Mouse (Mus musculus) liver, embryonic 11.5 days (tissue): Measurements from ENCODE around the gene Nrsn2. TPM values are rescaled to one million over a fixed set of nuclear protein-coding genes. Genes with fewer than 3 reads are reported as not detected.

ENCODE experiments used
- ATAC-seq: fragments of 200-750 bp; cut with Nextera tagmentation; replicated peaks from 2 replicates; pipeline ENCODE4 v1.8.0; 2017; ENCODE audit warnings: moderate number of reproducible peaks, mild to moderate bottlenecking, moderate TSS enrichment, moderate library complexity; ENCODE audit not compliant: low FRiP score
- DNase-seq: peaks from one replicate; pipeline ENCODE4 v3.0.0-alpha.2; 2017; ENCODE audit warnings: low spot score
- H3K27ac ChIP-seq: fragments of 300-500 bp; sonication (generic); 2 replicates; pipeline ENCODE4 v1.5.1; 2014; ENCODE audit warnings: mild to moderate bottlenecking, low read depth, low read length, control low read depth
- H3K27me3 ChIP-seq: fragments of 300-500 bp; sonication (generic); replicated peaks from 2 replicates; pipeline ENCODE4 v1.6.1; 2014; ENCODE audit warnings: low read length, mixed read lengths; ENCODE audit not compliant: control insufficient read depth, insufficient read depth
- H3K36me3 ChIP-seq: fragments of 300-500 bp; sonication (generic); 2 replicates; pipeline ENCODE4 v1.6.1; 2014; ENCODE audit warnings: mild to moderate bottlenecking, low read length, moderate library complexity, mixed read lengths; ENCODE audit not compliant: control insufficient read depth, insufficient read depth
- H3K4me1 ChIP-seq: fragments of 300-500 bp; sonication (generic); replicated peaks from 2 replicates; pipeline ENCODE4 v1.6.1; 2014; ENCODE audit warnings: low read length, mixed read lengths; ENCODE audit not compliant: control insufficient read depth, insufficient read depth
- H3K4me2 ChIP-seq: fragments of 300-500 bp; sonication (generic); 2 replicates; pipeline ENCODE4 v1.6.1; 2014; ENCODE audit warnings: mild to moderate bottlenecking, control low read depth, moderate library complexity
- H3K4me3 ChIP-seq: fragments of 300-500 bp; sonication (generic); 2 replicates; pipeline ENCODE4 v1.5.1; 2014; ENCODE audit warnings: low read depth, low read length, control low read depth
- H3K9ac ChIP-seq: fragments of 300-500 bp; sonication (generic); 2 replicates; pipeline ENCODE4 v1.6.1; 2014; ENCODE audit warnings: low read depth, low read length, control low read depth
- H3K9me3 ChIP-seq: fragments of 300-500 bp; sonication (generic); 2 replicates; pipeline ENCODE4 v1.6.1; 2016; ENCODE audit warnings: low read length, inconsistent platforms, mixed read lengths; ENCODE audit not compliant: control insufficient read depth
- WGBS: fragments of 180-500 bp; shearing (Covaris S2); extraction: QIAGEN DNeasy Blood & Tissue Kit; methylation state at CpG from one replicate; pipeline ENCODE4 v1.1.7; 2014; 5-methylcytosine and 5-hydroxymethylcytosine counted together
- polyA plus RNA-seq: library from polyadenylated mRNA; unstranded; fragments of >200 nt; fragmentation: Nextera tagmentation; extraction: Ambion mirVana; gene quantifications from 2 replicates; pipeline ENCODE4 v1.2.1, GENCODE M21; 2014

Nrsn2 gene
- polyA plus RNA-seq, 1 experiment from 2014 or later, result 0.45 TPM

DNA sequence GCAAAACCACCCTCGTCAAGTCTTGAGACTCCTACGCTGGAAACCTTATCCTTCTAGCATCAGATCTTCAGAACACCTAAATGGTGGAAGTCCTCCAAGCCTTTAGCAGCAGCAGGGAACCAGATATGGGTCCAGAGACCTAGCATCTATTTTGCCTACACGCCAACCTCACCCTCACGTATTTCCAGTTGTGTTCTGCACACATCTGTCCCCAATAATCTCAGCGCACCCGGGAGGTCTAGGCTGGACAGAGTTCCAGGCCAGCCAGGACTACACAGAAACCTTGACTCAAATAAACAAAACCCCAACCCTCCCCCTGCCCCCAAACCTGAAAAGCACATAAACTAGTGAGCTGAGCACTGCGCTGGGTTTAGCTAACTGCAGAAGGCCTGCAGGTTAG, 35.0 kb upstream of the Nrsn2 start:
- 14% methylated on average over 7 of the region's 7 CpGs for WGBS

DNA sequence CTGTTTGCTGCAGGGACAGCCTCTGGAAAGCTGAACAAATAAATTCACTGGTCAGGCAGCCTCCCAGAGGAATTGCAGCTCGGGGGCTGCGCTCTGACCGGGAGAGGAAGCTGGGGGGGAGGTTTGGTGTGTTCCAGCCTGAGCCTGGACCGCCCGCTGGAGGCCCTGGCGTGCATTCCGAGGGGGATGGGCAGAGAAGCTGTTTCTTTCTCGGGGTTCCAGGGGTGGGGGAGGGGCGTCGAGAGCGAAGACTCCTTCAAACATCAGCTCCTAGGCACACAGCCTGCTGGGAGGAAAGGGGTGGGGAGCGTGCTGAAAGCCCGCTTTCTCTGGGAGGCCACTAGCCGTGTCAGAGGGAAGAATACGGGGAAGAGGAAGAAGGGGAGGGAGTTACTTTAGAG, 34.5 kb upstream of the Nrsn2 start:
- 2% methylated on average over 15 of the region's 15 CpGs for WGBS
- Histone ChIP-seq H3K4me1 (peaks cover 33% of the 10 kb centered on the region), H3K36me3 (peaks cover 4% of the 10 kb centered on the region; the same call in 1 of the 2 replicates), H3K4me2 (peak overlapping the region; percentile 92), H3K9ac (peak overlapping the region; percentile 10), H3K9me3 (peaks cover 1% of the 10 kb centered on the region; the same call in 1 of the 2 replicates), H3K27me3 (no peaks in the 10 kb centered on the region), H3K27ac (peak overlapping the region; percentile 88), H3K4me3 (peak overlapping the region; percentile 86)
- peak; percentile 78 for DNase-seq
- peak; percentile 11; the same call in 1 of the 2 replicates for ATAC-seq

More for the DNA sequence above, 35.0 kb upstream of the Nrsn2 start:
- peak overlapping the region; percentile 86 for H3K4me3 ChIP-seq
- ATAC-seq (no peak), DNase-seq (no peak)
- H3K9me3 ChIP-seq, result peaks cover 6% of the 10 kb centered on the region; the same call in 1 of the 2 replicates
- peak overlapping the region; percentile 10 for H3K9ac ChIP-seq
- no peaks in the 10 kb centered on the region for H3K27me3 ChIP-seq
- H3K36me3 ChIP-seq, result peaks cover 4% of the 10 kb centered on the region; the same call in 1 of the 2 replicates
- peak overlapping the region; percentile 92 for H3K4me2 ChIP-seq
- peak overlapping the region; percentile 88 for H3K27ac ChIP-seq
- H3K4me1 ChIP-seq, result peaks cover 31% of the 10 kb centered on the region

DNA sequence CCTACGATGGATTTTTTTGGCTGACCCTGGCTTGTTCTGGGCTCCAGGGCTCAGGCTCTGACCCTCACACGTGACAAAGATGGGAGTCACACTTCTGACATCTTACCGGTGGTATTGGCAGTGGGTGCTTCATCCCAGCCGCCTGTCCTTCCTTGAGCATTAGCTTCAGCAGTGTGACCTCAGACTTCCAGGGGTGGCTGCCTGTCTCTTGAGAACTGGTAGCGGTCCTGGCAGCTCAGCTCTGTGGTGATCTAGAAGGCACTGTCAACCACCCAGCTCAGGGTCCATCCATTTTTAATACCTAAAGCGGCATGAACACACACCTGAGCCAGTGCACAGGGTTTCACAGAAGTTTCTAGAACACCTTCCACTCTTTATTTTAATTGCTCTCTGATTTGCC, 33.3 kb upstream of the Nrsn2 start:
- Histone ChIP-seq H3K27me3 (no peaks in the 10 kb centered on the region), H3K9ac (no peak overlapping the region), H3K4me2 (no peak overlapping the region), H3K4me1 (peaks cover 37% of the 10 kb centered on the region), H3K36me3 (peaks cover 4% of the 10 kb centered on the region; the same call in 1 of the 2 replicates), H3K4me3 (no peak overlapping the region), H3K27ac (peak overlapping the region; percentile 88; the same call in 1 of the 2 replicates), H3K9me3 (no peaks in the 10 kb centered on the region)
- ATAC-seq (no peak), DNase-seq (no peak)
- WGBS, result 77% methylated on average over 6 of the region's 6 CpGs

DNA sequence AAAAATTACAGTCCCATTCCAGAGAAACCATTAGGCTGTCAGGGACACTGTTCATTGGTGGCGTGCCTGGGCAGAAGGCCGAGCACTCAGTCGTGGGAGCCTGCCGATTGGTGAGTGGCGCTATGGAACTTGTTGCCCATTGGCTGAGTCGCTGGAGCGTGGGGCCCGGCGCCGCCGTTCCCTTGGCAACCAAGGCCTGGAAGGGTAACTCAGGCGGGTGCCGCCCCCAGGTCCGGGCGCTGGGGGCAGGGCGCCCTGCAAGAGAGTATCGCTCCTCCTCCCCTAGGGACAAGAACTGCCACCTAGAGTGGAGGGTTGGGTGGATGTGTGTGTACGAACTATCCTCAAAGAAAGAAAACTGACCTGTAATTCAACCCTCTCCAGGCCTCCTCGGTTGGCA, 29.7 kb upstream of the Nrsn2 start:
- WGBS, result under 1% methylated on average over 19 of the region's 19 CpGs
- ATAC-seq, result peak; percentile 98
- Histone ChIP-seq H3K36me3 (no peaks in the 10 kb centered on the region), H3K4me3 (peak overlapping the region; percentile 38), H3K27ac (no peak overlapping the region), H3K9me3 (no peaks in the 10 kb centered on the region), H3K4me1 (peaks cover 25% of the 10 kb centered on the region), H3K9ac (peak overlapping the region; percentile 58; the same call in 1 of the 2 replicates), H3K4me2 (peak overlapping the region; percentile 75), H3K27me3 (no peaks in the 10 kb centered on the region)
- DNase-seq, result peak; percentile 95

DNA sequence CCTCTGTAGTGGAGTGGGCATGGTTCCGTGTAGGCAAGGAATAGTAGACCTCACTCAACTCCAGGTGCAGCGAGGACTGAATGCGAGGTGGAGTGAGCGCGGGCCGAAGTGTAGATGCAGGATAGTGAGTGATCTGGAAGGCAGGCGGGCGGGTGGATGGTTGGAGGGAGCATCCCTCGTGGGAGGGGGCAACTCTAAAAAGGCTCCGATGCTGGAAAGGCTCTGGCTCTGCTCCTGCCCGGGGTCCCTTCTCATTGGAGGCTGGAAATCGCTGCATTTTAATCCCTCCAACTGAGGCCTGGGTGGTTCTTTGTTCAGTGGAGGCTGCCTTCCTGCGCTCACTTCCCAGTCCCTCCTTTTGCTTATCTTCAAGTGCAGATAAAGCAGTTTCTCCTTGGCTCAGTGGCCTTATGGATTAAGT, 22.7 kb upstream of the Nrsn2 start:
- Histone ChIP-seq H3K27me3 (no peaks in the 10 kb centered on the region), H3K36me3 (no peaks in the 10 kb centered on the region), H3K9ac (peak overlapping the region; percentile 76), H3K4me3 (peak overlapping the region; percentile 74), H3K27ac (peak overlapping the region; percentile 100), H3K4me2 (peak overlapping the region; percentile 99), H3K9me3 (no peaks in the 10 kb centered on the region), H3K4me1 (peaks cover 31% of the 10 kb centered on the region)
- 5% methylated on average over 13 of the region's 13 CpGs for WGBS
- ATAC-seq (no peak), DNase-seq (no peak)

DNA sequence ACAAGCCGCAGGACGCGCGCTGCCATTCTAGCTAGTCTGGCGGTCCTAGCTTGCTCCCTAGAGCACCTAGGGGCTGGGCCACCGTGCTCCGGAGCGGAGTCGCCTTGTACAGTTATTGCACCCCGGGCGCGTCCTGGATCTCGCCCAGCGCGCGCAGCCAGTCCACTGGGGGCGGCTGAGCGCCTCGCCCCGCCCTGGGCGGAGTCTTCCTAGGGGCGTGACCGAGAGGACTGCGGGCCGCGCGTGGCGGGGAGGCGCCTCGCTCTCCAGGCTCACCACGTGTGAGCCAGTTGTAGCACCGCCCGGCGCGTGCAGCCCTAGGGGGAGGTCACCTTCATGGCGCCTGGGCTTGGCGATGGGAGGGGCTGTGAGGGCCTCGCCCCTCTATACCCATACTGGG, 22.3 kb upstream of the Nrsn2 start:
- no peaks in the 10 kb centered on the region for H3K36me3 ChIP-seq
- DNase-seq, result peak; percentile 95
- H3K9me3 ChIP-seq, result no peaks in the 10 kb centered on the region
- H3K27me3 ChIP-seq, result no peaks in the 10 kb centered on the region
- peak overlapping the region; percentile 74 for H3K4me3 ChIP-seq
- H3K27ac ChIP-seq, result peak overlapping the region; percentile 100
- H3K4me2 ChIP-seq, result peak overlapping the region; percentile 99
- peaks cover 36% of the 10 kb centered on the region for H3K4me1 ChIP-seq
- under 1% methylated on average over 38 of the region's 38 CpGs for WGBS
- peak overlapping the region; percentile 76 for H3K9ac ChIP-seq
- peak; percentile 78 for ATAC-seq

DNA sequence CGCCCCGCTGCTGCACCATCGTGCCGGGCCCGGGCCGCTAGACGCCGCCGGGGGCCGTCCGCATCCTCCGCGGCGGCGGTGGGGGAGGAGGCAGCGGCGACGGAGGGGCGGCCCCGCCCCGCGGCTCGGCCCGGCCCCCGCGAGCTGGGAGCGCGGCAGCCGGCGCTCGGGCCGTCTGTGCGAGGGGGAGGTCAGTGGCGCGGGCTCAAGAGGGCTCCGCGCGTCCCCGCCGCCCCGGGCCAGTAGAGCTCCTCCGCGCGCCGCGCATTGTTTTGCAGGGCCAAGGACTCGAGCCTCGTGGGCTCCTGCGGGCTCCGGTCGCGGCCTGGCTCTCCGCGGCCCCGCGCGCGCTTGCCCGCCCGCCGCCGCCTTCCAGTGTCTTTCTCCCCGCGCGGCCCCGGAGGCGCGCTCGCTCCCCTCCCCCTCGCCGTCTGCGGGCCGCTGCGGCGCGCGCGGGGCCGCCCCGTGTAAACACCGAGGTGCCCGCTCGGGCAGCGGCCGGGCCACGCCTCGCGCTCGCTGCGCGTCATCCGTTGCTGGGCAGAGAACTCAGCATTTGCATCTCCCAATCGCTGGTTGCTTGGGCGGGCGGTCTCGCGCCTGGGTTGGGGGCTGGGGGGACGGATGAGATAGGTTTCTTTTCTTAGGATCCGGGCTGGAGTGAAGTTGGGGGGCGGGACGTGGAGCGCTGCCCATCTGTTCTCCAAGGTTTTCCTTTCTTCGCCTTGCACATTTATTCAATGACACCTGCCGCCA, 21.4 kb upstream of the Nrsn2 start, which contains the start of gene Sox12:
Sox12 (minus strand) TSS at position 384 of the 756 bp plus-strand sequence.
- H3K4me1 ChIP-seq, result peaks cover 40% of the 10 kb centered on the region
- peak within 1 kb of the TSS; percentile 76 for H3K9ac ChIP-seq
- under 1% methylated on average over 89 of the region's 104 CpGs for WGBS
- H3K27me3 ChIP-seq, result no peaks in the 10 kb centered on the region
- ATAC-seq (peak; percentile 63), DNase-seq (peak; percentile 95)
- H3K27ac ChIP-seq, result peak within 1 kb of the TSS; percentile 100
- H3K36me3 ChIP-seq, result no peaks in the 10 kb centered on the region
- peak within 1 kb of the TSS; percentile 99 for H3K4me2 ChIP-seq
- H3K4me3 ChIP-seq, result peak within 1 kb of the TSS; percentile 74
- H3K9me3 ChIP-seq, result no peaks in the 10 kb centered on the region

DNA sequence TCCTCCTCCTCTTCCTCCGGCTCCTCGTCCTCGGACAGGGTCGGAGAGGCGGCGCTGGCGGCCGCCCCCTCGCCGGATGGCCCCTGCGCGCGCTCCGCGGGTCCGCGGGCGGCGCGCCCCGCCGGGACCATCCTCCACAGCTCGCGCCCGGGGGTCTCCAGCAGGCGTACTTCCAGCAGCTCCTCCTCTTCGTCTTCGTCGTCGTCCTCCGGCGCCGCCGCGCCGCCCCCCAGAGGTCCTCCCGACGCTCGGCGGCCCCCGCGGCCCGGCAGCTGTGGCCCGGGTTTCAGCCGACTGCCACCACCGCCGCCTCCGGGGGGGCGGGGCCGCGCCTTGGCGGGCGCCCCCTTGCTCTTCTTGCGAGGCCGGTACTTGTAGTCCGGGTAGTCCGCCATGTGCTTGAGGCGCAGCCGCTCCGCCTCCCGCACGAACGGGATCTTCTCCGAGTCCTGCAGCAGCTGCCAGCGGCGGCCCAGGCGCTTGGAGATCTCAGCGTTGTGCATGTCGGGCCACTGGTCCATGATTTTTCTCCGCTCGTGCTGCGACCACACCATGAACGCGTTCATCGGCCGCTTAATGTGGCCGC, 20.7 kb upstream of the Nrsn2 start:
- Histone ChIP-seq H3K9ac (peak overlapping the region; percentile 76), H3K4me1 (peaks cover 40% of the 10 kb centered on the region), H3K36me3 (no peaks in the 10 kb centered on the region), H3K4me2 (peak overlapping the region; percentile 99), H3K27me3 (no peaks in the 10 kb centered on the region), H3K9me3 (no peaks in the 10 kb centered on the region), H3K4me3 (peak overlapping the region; percentile 74), H3K27ac (peak overlapping the region; percentile 100)
- WGBS, result under 1% methylated on average over 72 of the region's 77 CpGs
- peak; percentile 18 for ATAC-seq
- DNase-seq, result peak; percentile 86
